Mouse (Mus musculus): ENCODE results near the gene Synpr. TPM values are rescaled to one million over a fixed set of nuclear protein-coding genes. Genes with fewer than 3 reads are reported as not detected.

Synpr gene
- total RNA-seq, 2 experiments from 2014 or later: 181 to 203 TPM

DNA sequence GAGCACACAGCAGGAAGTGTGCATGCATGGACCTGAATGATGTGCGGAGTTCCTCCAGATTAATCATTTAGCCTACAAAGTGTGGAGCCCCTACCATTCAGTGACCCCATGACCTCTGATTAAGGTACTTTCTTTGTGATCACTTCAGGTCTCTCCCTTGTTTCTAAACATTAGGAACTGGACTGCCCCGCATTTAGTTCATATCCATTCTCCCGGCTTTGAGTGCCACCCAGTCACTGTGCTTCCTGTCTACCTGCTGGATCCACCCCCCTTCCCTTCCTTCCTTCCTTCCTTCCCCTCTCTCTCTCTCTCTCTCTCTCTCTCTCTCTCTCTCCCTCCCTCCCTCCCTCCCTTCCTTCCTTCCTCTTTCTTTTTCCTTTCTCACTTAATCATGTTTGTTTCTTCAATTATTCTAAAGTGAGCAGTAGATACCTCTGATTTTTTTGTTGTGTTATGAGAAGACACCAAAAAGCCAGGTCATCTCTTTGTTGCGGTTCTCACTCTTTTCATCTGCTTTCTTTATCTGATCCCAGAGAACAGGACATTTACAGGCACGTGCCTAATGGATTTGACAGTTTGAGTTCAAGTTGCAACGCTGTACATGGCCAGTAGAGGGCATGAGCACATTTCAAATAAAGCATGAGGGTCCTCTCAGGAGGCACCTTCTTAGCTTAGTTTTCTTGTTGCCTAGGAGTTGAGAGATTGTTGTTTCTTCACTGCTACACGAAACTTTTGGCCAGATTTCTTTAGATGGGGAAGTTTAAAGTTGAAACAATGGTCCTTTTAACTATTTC, 71.2 kb downstream of the Synpr start:
- peak in 1 of 2 experiments; percentile 58 for DNase-seq

DNA sequence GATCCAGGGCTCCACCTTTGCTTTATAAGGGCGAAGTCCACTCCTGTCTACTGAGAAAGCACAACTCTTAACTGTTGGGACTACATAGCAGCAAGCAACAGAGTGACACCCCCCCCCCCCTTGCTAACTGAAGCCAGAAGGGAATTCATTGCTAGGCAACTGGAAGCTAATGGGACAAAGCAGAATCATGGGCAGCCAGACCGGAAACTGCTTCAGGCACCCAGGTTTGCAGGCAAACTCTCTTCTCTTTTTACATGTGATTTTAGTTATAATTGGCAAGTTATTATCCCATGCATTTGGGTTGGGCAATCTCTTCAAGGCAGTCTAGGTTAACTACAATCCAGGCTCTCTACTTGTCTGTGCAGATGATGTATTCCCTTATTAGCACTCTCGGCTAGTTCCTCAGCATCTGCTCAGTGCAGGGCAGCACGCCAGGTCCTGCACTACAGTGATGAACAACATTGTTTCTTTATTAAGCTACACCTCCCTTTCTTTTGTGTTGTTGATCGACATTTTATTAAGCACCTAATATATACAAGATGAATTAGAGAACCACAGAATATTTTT, 72.6 kb downstream of the Synpr start:
- DNase-seq: peak in 1 of 2 experiments; percentile 31

DNA sequence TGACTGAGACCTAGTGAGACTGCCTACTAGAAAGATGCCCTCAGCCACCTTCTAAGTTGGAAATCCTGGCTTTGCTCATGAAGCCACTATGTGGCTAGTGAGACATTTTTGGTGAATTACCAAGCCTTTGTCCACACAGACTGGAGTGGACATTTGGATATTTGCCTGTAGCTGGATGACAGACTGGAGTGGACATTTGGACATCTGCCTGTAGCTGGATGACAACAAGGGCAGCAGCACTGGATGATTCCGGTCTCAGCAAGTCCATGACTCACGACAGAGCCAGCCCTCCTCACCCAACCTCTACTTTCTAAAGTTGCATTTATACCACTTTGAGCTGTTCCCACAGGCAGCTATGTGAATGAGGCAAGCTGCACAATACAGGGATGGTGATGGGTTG, 73.5 kb downstream of the Synpr start:
- DNase-seq: no peak

DNA sequence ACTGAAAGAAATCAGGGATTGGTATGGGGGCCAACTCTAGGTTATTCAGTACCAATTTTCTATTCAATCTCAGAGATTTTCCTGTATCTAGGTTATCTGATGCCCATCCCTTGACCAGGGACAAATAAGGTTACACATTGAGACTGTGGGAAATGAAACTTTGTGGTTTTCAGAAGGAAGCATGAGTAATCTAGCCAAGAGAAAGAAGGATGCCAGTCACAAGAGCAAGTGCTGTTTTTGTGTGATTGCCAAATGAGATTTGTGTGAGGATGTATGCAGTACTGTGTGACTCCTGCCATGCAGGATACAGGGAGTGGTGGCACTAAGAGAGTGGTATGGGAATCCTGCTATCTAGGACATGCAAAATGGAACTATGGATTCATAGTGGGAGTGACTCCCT, 76.6 kb downstream of the Synpr start:
- DNase-seq: no peak

DNA sequence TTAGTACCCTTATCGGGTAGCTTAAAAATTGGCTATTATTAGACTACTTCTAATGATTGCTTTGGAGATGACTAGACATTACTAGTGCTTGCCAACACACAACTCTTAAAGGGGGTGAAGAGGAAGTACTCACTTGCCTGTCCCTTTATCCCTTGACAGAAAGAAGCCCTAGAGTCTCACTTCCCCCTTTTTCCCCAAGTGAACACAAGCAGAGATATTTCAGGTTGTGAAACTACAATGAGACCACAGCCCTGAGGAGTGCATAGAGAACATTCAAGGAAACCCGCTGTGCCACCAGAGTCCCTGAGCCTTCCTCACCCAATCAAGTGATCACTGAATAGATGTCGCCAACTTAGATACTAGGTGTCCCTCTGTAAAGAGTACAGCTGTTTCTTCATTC, 77.1 kb downstream of the Synpr start:
- no peak for DNase-seq

DNA sequence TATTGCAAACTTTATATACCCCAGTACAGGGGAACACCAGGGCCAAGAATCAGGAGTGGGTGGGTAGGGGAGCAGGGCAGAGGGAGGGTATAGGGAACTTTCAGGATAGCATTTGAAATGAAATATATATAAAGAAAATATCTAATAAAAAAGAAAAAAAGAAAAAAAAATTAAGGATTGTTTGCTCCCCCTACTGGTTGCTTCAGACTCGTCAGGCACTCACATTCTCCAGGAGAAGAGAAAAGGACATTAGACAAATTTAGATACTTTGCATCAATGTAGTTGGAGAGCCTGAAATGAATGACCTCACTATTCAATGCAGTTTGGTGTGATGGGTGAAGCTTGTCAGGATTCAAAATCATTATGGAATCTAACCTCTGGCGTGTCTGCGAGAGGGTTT, 83.7 kb downstream of the Synpr start:
- no peak for DNase-seq

DNA sequence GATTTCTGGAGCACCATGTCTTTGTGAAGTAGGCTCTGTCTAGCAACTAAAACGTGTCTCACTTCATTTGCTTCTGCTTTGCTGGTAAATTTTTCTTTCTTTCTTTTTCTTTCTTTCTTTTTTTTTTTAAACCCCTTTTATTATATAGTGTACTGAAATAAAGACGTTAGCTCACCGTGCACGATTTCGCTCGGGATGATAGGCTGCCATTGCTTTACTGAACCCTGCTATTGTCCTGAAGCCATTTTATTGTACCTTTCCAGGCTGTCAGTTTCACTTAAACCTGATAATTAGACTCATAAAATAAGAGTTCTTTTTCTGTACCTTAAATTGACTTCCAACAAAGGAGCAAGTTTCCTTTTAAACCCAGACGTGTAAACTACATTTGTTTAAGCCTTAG, 104.5 kb downstream of the Synpr start:
- DNase-seq: no peak

DNA sequence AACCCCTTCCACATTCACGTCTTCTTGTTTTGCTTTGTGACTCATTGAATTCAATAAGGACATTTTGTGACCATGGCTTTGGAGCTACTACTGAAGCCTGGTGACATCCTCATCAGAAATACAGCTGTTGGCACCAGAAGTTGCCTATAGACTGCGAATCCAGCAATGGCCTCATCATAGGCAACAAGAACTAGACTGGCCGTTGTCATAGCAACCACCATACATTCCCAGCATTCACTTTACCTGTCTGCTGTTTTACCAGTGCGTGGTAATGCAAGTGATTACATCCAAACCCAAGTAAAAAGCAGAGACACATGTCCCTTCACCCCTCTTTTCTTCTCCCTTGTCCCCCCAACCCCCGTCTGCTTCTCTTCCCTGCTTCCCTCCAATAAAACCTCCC, 105.4 kb downstream of the Synpr start:
- DNase-seq: no peak

DNA sequence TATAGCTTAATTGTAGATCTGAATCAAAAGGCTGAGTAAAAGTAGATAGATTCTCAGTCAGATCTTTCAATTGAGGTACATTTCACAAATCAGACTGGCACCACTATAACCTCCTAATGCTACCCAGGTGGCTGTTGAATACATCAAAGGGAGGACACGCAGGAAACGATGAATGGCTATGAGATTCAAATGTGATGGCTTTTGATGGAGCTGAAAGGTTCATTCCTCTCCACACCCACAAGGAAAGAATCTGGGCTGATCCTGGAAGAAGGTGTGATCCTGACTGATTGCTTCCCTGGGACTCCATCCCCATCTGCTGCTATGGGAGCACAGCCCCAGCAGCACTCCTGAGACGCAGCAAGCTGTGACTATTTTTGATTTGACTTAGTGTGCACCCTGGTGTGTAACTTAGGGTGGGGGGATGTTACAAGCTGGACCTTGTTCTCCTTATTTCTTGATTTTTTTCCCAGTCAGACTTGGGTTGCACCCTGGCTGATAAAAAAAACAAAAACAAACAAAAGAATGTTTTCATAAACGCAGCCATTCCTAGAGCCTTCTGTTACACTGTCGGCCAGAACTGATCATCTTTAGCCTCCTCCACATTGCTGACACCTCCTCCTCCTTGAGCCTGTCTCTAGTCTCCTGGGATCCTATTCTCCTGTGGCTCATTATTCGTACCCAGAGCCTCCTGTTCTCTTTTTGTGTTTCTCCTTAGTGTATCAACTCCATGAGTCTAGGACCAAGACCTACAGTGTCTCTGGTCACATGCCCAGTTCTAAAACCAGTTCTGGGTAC, 114.8 kb downstream of the Synpr start:
- DNase-seq: no peak

DNA sequence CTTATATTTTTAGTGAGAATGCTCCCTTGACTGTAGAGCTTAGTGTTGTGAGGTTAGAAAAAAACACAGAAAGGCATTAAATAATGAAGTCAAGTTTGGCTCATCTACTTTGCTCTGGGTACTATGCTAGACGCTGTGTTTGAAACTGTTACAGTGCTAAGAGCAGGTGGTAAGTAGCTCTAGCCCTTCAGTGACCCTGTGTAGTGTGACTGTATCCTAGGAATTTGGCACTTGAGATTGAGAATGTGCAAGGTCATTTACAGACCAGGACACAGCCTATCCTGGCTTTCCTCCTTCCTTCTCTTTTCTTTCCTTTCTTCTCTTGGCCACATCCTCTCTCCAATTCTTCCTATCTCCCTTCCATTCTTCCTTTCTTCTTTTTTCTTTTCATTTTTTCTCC, 127.1 kb downstream of the Synpr start:
- DNase-seq: no peak

DNA sequence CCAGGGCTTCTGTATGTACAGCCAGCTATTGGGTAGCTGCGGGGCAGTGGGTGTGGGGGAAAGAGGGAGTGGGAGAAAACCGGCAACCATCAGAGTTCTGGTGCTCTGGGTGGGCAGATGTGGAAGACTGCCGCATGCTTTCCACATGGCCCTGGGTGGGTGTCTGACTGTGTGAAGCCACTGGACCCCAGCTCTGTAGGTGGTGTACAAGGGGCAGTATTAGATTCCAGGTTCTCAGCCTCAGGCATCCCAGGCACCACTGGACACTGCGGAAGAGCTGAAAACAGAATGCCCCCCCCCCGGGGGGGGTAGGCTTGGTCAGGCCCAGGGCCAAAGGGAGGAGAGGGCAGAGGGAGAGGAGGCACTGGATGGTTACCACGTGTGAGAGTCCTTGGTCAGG, 156.1 kb downstream of the Synpr start:
- DNase-seq: no peak

DNA sequence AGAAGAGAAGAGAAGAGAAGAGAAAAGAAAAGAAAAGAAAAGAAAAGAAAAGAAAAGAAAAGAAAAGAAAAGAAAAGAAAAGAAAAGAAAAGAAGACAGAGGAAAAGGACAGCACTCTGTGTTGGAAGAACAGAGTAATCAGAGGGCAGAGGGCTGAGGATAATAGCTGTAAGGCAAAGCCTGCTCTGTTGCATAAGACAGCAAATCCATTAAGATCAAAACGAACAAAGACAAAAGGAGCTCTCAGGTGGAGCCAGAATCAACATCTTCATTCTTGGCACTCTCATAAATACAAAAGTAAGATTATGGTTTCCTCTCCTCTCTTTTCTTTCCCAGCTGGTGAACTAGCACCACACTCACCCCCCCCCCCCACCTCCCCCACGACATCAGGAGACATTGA, 160.3 kb downstream of the Synpr start:
- DNase-seq: no peak

DNA sequence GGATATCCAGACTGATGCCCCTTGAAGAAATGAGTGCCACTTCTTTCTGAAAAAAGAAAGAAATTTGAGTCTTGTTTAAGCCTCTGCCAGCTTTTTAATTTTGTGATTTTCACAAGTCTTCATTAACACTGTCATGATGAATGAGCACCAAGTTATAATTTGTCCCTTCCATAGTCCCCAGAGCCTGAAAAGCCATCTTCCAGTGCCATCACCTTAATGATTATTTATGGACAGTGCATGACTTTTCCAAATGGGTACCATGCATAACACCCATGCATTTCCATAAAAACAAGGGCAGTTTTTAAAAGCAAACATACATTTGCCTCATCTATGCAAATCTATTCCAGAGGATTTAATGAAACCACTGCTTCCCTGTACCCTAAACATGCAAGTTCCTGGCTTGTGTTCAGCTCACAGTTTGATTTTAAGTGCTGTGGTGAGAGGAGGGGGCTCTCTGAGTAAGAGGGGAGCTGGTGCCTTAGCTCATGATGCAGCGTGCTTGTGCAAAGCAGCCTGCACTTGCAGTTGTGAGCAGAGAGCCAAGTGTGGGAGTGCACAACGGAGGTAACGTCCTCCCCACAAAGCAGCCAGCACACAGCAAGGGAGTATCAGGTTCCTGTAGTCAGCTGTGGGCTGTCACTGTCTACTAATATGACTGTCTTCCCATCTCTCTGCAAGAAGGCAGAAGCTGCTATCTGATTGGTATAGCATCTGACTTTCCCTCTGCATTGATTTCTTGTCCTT, 169.1 kb downstream of the Synpr start:
- peak in 1 of 2 experiments; percentile 5 for DNase-seq

DNA sequence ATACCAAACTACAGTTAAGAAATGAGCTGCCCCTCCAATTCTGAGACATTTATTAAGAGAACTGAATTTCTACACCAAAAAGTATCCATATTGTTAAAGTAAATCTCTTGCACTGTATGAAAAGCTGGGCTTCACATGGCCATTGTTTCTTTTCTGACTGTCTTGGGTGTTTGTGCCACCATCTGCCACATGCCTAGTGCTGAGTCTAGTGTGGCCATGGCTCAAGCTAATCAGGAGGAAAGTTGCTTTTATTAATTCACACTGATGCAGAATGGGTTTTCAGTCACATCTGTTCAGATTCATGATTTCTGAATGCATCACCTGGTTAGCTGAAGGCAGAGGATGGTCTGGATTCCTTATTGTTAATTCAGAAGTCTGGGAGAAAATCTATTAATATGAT, 170.4 kb downstream of the Synpr start:
- DNase-seq: no peak

DNA sequence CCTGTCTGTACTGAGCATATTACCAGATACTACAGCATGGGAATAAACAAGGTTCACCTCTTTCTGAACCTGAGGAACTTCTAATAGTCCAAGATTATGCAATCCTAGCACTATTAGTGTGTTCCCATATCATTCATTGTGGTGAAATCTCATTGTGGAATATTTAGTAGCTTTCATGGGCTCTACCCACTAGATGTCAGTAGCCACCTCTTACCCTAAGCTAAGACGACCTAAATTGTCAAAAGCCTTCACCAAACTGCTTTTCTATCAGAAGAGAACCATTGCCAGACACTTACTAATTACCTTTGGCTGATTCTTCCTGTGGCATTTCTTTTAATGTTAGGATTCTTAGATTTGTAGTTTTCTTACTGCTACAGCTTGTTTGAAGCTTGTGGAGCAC, 174.8 kb downstream of the Synpr start:
- no peak for DNase-seq

DNA sequence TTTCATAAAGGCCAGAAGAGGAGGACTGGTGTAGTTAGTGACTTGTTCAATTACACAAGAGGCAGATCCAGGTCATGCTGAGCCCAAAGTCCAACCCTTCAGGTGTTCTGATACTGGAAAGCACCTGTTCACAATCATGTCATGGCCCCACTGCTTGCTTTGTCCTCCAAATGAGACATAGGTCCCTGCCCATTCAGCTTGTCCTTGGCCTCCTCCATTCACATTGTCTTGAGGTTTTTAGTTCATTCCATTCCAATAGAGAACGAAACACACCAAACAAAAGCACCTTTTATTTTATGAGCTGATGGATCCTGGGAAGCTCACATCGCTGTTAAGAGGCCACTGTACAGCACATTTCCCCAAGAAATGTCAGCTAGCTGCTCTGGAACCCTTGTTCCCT, 184.6 kb downstream of the Synpr start:
- DNase-seq: no peak

DNA sequence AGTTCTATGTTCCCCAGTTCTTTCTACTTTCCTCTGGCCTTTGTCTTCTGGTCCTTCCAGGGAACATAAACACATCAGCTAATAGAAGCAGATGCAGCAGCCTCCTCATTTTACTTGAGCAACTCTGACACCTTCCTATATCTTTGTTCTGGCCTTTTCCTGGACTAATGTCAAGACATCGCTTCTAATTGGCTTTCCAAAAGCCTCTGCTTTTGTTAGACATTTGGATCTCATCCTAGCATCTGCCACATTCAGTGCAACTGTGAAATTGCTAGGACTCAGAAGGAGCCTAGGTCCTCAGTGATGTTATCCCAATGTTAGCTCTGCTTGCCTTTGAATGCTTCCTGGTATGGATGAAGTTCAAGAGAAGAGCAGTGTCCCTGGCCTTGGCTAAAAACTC, 193.2 kb downstream of the Synpr start:
- DNase-seq: no peak

DNA sequence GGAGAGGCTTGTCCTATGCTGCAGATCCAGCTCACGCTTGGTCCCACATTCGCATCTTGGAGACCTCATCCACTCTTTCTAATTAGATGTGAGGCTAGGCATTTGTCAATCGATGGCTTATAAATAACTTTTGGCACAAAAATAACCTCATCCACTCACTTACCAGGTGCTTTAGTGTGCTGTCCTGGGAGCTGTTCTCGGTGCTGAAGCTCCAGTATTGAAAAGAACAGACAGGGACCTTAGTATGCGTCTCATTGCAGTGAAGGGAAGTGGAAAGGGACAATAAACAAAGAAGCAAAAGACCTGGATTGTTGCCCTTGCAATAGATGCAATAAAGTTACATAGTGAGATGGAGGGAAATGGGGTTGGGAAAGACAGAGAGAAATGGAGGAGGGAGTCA, 220.8 kb downstream of the Synpr start:
- DNase-seq: no peak

DNA sequence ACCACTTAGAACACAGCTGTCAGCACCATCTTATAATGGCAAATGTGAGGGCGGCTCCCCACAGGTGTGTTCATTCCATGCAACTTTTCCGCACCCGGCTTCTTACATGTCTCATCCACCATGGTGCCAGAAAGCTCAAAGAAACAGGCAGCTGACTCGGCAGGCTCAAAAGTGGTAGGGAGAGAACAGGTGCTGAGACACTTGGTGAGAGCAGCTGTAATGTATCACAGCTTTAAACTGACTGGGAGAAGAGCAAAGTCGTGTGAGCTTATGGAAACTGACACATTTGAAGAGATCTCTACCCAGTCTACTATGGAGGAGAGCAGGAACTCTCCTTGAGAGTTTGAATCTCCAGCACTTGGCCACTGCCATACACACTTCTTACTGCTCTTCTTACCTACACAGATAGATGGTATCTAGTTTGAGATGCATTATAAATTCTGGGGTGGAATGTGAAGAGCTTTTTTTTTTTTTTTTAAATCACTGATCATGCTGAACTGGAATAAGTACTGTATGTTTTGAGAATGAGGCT, 234.1 kb downstream of the Synpr start:
- peak in 1 of 2 experiments; percentile 10 for DNase-seq

DNA sequence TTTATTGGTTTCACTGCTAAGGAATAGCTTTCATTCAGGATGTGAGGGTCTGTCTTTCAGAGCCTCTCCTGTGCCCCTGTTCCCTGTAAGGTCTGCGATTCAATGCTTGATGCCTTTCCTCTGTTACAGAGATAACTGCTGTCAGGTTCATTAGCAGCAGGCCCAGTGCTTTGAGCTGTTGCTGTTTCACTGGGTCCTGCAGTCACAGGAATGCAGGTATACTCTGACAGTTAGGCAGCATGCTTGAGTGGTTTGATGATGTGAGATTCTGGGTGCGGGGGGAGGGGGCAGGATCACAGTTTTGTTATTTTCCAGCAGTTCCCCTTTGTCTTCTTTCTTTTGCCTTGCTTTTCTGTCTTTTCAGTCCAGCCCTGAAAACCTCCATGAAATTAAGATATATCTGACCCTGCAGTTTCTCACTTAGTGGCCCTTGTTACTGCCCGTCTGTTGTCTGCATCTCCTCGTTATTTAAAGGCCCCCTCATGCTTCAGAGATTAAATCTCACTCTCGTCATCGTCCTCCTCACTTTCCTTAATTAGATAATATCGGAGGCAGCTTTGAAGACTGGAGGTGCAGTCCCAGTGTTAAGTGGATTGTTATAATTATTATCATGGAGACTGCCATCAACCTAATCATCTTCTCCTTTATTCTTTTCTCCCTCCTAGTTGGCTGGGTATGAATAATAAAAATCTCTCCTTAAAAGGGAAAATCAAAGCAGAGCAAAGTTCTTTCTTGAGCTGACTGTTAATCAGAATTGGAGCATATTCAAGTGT, 234.8 kb downstream of the Synpr start:
- no peak for DNase-seq

DNA sequence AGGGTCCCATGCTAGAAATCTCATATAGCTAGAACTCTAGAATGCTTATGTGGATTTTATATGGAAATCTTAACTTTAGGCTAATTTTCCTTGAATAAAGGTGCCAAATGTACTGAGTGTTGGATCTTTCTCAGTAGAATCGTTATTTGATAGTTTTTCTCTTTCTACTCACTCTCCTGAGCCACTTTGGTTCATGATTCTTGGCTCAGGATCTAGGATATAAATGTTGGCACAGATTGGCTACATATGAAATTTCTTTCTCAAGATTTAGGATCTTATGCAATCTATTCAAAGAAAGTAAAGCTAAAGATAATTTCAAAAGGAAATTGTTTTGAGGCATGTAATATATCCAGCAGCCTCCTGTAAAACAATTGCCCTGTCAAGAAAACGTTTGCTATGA, 263.2 kb downstream of the Synpr start:
- DNase-seq: no peak

DNA sequence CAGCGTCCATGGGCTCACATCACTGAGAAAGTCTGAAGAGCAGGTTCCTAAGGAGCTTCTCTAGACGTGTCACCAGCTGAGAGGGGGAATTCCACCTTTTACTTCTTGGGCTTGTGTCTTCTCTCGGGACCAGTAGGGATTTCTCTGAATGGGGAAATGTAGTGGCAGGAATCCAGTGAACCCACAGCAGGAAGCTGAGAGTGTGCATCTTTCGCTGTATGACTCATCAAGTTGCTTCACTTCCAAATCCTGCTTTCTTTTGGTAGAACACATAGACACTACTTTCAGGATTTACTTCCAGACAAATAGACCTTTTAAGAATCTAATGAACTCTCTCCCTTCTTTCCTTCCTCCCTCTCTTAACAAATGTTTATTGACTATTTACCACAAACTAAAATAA, 266.6 kb downstream of the Synpr start:
- DNase-seq: no peak
